Mouse (Mus musculus): ENCODE measurements at regions not wholly inside any gene's neighbourhood (a gene's known extent, or its start where the extent isn't known, plus 50 kb on each side); places are given as distances from the start of the nearest gene placed in this dataset.

DNA sequence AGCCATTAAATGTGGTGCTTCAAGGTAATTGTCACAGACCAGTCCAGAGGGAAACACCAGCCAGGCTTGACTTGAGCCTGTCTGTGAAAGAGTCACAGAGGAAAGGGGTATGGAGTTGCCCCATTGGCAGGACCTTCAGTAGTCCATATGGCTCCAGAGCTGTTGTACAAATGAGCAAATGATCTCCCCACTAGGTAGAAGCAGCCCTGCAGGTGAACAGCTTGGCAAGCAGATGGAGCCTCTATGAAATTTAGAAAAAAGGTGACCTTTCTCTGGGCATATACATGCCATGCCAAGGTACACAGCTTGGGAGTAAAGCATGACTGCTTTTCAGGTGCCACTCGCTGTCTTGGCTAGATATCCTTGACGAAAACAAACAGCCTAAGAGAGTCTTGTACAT is 938.4 kb downstream of the Stpg2 start:
- H3K9ac ChIP-seq (ENCODE audit: insufficient read depth, low read depth), result no peak overlapping the region
- no peak overlapping the region for H3K4me2 ChIP-seq (ENCODE audit: insufficient read depth, low read depth, poor library complexity, severe bottlenecking)
- no peaks in the 10 kb centered on the region for H3K9me3 ChIP-seq (replicated peaks; ENCODE audit: low read length)
- no peak for DNase-seq (ENCODE audit: extremely low read depth)
- no peaks in the 10 kb centered on the region for H3K79me2 ChIP-seq (replicated peaks; ENCODE audit: control insufficient read depth, extremely low read depth, insufficient read depth, poor library complexity, severe bottlenecking)
- dilution Hi-C loops (cut with MboI; ENCODE audit: extremely low pct_ligation_motif_present, extremely low pct_unique_long_range_greater_than_20kb, low sequenced_read_pairs) (no loop called here), in situ Hi-C loops (cut with MboI; ENCODE audit: low pct_ligation_motif_present, low pct_unique_long_range_greater_than_20kb, low sequenced_read_pairs) (no loop called here)
- H3K27ac ChIP-seq (ENCODE audit: insufficient read depth, low read depth), result no peak overlapping the region
- H3K4me3 ChIP-seq (replicated peaks in 1 of 3; ENCODE audit: low read depth in 2 of 3, low read length in 2 of 3, poor library complexity in 1 of 3), result no peak overlapping the region
- no peaks in the 10 kb centered on the region for H3K27me3 ChIP-seq (replicated peaks)
- H3K4me1 ChIP-seq (ENCODE audit: control insufficient read depth in 1 of 2, insufficient read depth in 2 of 2), result peaks cover 0 to 10% of the 10 kb centered on the region in 2 experiments; a peak in 1 of 4 replicates
- no peaks in the 10 kb centered on the region for H3K36me3 ChIP-seq (replicated peaks in 1 of 2; ENCODE audit: control insufficient read depth in 1 of 2, insufficient read depth in 1 of 2, low read length in 1 of 2)
- TF ChIP-seq ETS1 (conservative IDR thresholded peaks at IDR 0.05; ENCODE audit: low read depth, low read length) (no peak), MXI1 (IDR thresholded peaks at IDR 0.05; ENCODE audit: low read depth, low read length) (no peak), PAX5 (IDR thresholded peaks at IDR 0.05; ENCODE audit: low read length) (no peak), MAZ (IDR thresholded peaks at IDR 0.05; ENCODE audit: low read depth, low read length) (no peak), MYC (IDR thresholded peaks at IDR 0.05; ENCODE audit: low read depth, low read length) (no peak), IRF4 (IDR thresholded peaks at IDR 0.05; ENCODE audit: low read depth, low read length) (no peak), GABPA (IDR thresholded peaks at IDR 0.05; ENCODE audit: insufficient replicate concordance, low read depth, low read length) (no peak), SIN3A (IDR thresholded peaks at IDR 0.05; ENCODE audit: low read length) (no peak), USF1 (IDR thresholded peaks at IDR 0.05; ENCODE audit: low read depth, low read length) (no peak), NRF1 (IDR thresholded peaks at IDR 0.05; ENCODE audit: low read depth, low read length) (no peak), HCFC1 (IDR thresholded peaks at IDR 0.05; ENCODE audit: low read depth, low read length) (no peak)

DNA sequence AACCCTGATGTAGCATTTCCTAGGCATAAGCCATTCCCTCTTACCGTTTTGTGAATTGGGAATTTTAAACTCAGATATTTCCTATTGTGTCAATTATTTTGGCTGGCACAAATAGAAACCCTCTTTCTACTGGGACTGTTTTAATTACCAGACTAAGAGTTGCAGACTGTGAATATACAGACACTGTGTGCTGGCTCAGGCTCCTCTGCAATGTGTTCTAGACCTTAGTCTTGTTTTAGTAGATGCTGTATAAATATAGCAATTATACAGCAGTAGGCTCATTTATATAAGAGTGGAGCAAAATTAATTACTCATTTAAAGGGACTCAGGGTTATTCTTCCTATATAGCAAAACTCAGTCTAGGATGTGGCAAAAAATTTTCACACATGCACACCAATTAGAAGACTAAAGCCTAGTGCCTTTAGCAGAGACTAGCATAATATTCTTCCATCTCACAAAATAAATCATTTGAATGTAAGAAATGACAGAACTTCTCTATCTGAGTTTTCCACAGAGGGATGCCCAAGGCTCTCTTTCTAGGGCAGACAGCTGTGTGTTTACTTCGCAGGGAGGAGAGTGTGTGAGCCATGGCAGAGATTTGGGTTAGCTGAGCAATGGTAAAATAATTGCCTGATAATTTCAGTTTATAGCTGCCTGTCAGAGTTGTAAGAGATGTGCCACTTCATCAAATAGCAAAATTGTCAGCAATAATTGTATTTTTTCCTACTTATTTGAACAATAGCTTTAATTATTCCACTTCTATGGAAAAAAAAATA is 941.9 kb downstream of the Stpg2 start:
- TF ChIP-seq MAX (IDR thresholded peaks at IDR 0.05; ENCODE audit: low read length) (no peak), BHLHE40 (IDR thresholded peaks at IDR 0.05; ENCODE audit: low read depth, low read length) (no peak), CHD2 (IDR thresholded peaks at IDR 0.05; ENCODE audit: low read length) (no peak), ETS1 (conservative IDR thresholded peaks at IDR 0.05; ENCODE audit: low read depth, low read length) (no peak), ZKSCAN1 (IDR thresholded peaks at IDR 0.05; ENCODE audit: borderline replicate concordance, low read depth, low read length) (no peak), ZNF384 (IDR thresholded peaks at IDR 0.05; ENCODE audit: low read depth, low read length) (no peak), EP300 (IDR thresholded peaks at IDR 0.05; ENCODE audit: low read length) (no peak), SIN3A (IDR thresholded peaks at IDR 0.05; ENCODE audit: low read length) (no peak), IRF4 (IDR thresholded peaks at IDR 0.05; ENCODE audit: low read depth, low read length) (no peak), GABPA (IDR thresholded peaks at IDR 0.05; ENCODE audit: insufficient replicate concordance, low read depth, low read length) (no peak)
- no peak overlapping the region for H3K27ac ChIP-seq (ENCODE audit: insufficient read depth, low read depth)
- H3K4me2 ChIP-seq (ENCODE audit: insufficient read depth, low read depth, poor library complexity, severe bottlenecking), result no peak overlapping the region
- H3K4me3 ChIP-seq (replicated peaks in 1 of 3; ENCODE audit: low read depth in 2 of 3, low read length in 2 of 3, poor library complexity in 1 of 3), result no peak overlapping the region
- no peaks in the 10 kb centered on the region for H3K4me1 ChIP-seq (ENCODE audit: control insufficient read depth in 1 of 2, insufficient read depth in 2 of 2)
- dilution Hi-C loops (cut with MboI; ENCODE audit: extremely low pct_ligation_motif_present, extremely low pct_unique_long_range_greater_than_20kb, low sequenced_read_pairs), result no loop called here
- H3K9ac ChIP-seq (ENCODE audit: insufficient read depth, low read depth), result no peak overlapping the region
- H3K36me3 ChIP-seq (replicated peaks in 1 of 2; ENCODE audit: control insufficient read depth in 1 of 2, insufficient read depth in 1 of 2, low read length in 1 of 2), result no peaks in the 10 kb centered on the region
- no peaks in the 10 kb centered on the region for H3K79me2 ChIP-seq (replicated peaks; ENCODE audit: control insufficient read depth, extremely low read depth, insufficient read depth, poor library complexity, severe bottlenecking)
- no peaks in the 10 kb centered on the region for H3K27me3 ChIP-seq (replicated peaks)
- no peaks in the 10 kb centered on the region for H3K9me3 ChIP-seq (replicated peaks; ENCODE audit: low read length)
- DNase-seq (ENCODE audit: extremely low read depth), result no peak
- in situ Hi-C loops (cut with MboI; ENCODE audit: low pct_ligation_motif_present, low pct_unique_long_range_greater_than_20kb, low sequenced_read_pairs), result no loop called here

Data from CH12.LX (cell line).